Comparison of ENCODE assay signal across 19 mouse cellular contexts in genomic region chr4:63156726-63157634, GRCm38 (mm10). TPM values are rescaled to one million over a fixed set of nuclear protein-coding genes. Genes with fewer than 3 reads are reported as not detected.
A peak's percentile ranks its signal among the peaks of the same experiment; 100 is the strongest.
DNase-seq lines count a peak whose midpoint lies in the region; ATAC-seq and TF ChIP-seq lines count a peak whose summit lies in the region.
"Had no signal": no experiment of that assay in that cellular context is flagged by ENCODE, and none has a peak within 500 bp of the region (broad histone marks: within the 10 kb centered on the region; RNA-seq: fewer than 3 reads in every experiment).

No protein-coding gene starts in this region.

- TF ChIP-seq EP300 in stomach, postnatal 0 days (optimal IDR thresholded peaks at IDR 0.05) = no peak

- H3K9ac ChIP-seq in lung, embryonic 16.5 days (ENCODE audit: low read length) = no peak overlapping the region
- no peak overlapping the region for H3K9ac ChIP-seq in kidney, embryonic 16.5 days (replicated peaks; ENCODE audit: low read length)
- H3K9ac ChIP-seq in liver, embryonic 11.5 days (ENCODE audit: low read depth, low read length) = no peak overlapping the region
- H3K9ac ChIP-seq in stomach, postnatal 0 days (ENCODE audit: low read length) = no peak overlapping the region
- H3K9ac ChIP-seq: forebrain, embryonic 15.5 days; limb, embryonic 15.5 days had no signal

- H3K4me2 ChIP-seq in lung, embryonic 16.5 days (ENCODE audit: low read depth, low read length) = no peak overlapping the region
- H3K4me2 ChIP-seq in kidney, embryonic 16.5 days (replicated peaks; ENCODE audit: low read depth, low read length) = no peak overlapping the region
- H3K4me2 ChIP-seq in liver, embryonic 11.5 days = no peak overlapping the region
- H3K4me2 ChIP-seq in stomach, postnatal 0 days (replicated peaks; ENCODE audit: low read depth) = no peak overlapping the region
- H3K4me2 ChIP-seq: forebrain, embryonic 15.5 days; heart, embryonic 11.5 days; limb, embryonic 15.5 days had no signal

- H3K9me3 ChIP-seq in lung, embryonic 16.5 days (ENCODE audit: control insufficient read depth, low read length) = no peaks in the 10 kb centered on the region
- H3K9me3 ChIP-seq in kidney, embryonic 16.5 days (ENCODE audit: low read length) = no peaks in the 10 kb centered on the region
- no peaks in the 10 kb centered on the region for H3K9me3 ChIP-seq in liver, embryonic 11.5 days (ENCODE audit: control insufficient read depth, low read length)
- H3K9me3 ChIP-seq in stomach, postnatal 0 days (ENCODE audit: control insufficient read depth, low read length) = no peaks in the 10 kb centered on the region
- H3K9me3 ChIP-seq: forebrain, embryonic 15.5 days; hindbrain, embryonic 10.5 days; limb, embryonic 15.5 days had no signal

- no peaks in the 10 kb centered on the region for H3K36me3 ChIP-seq in lung, embryonic 16.5 days (ENCODE audit: control insufficient read depth, insufficient read depth, low read length)
- no peaks in the 10 kb centered on the region for H3K36me3 ChIP-seq in kidney, embryonic 16.5 days (ENCODE audit: insufficient read depth, low read length)
- H3K36me3 ChIP-seq in liver, embryonic 11.5 days (ENCODE audit: control insufficient read depth, insufficient read depth, low read length) = no peaks in the 10 kb centered on the region
- no peaks in the 10 kb centered on the region for H3K36me3 ChIP-seq in stomach, postnatal 0 days (ENCODE audit: control insufficient read depth, insufficient read depth, low read length)
- H3K36me3 ChIP-seq: forebrain, embryonic 15.5 days; hindbrain, embryonic 10.5 days; limb, embryonic 15.5 days had no signal

- no peaks in the 10 kb centered on the region for H3K27me3 ChIP-seq in lung, embryonic 16.5 days (ENCODE audit: control insufficient read depth, insufficient read depth, low read depth, low read length)
- H3K27me3 ChIP-seq in kidney, embryonic 16.5 days (ENCODE audit: insufficient read depth, low read length) = no peaks in the 10 kb centered on the region
- no peaks in the 10 kb centered on the region for H3K27me3 ChIP-seq in liver, embryonic 11.5 days (replicated peaks; ENCODE audit: control insufficient read depth, insufficient read depth, low read length)
- H3K27me3 ChIP-seq in stomach, postnatal 0 days (ENCODE audit: control insufficient read depth, insufficient read depth, low read length) = no peaks in the 10 kb centered on the region
- H3K27me3 ChIP-seq: forebrain, embryonic 15.5 days; limb, embryonic 15.5 days had no signal

- intact Hi-C loops in left cerebral cortex, postnatal 4 days (cut with DNase I) = no loop called here

- peak overlapping the region; percentile 63 for H3K27ac ChIP-seq in lung, embryonic 16.5 days (ENCODE audit: low read length)
- H3K27ac ChIP-seq in kidney, embryonic 16.5 days (ENCODE audit: low read length) = peak overlapping the region; percentile 85
- peak overlapping the region; percentile 62 for H3K27ac ChIP-seq in liver, embryonic 11.5 days (ENCODE audit: low read depth, low read length)
- 0 out of 2 replicates have a peak overlapping the region, but pooled peaks have one; percentile 37 for H3K27ac ChIP-seq in stomach, postnatal 0 days (replicated peaks)
- H3K27ac ChIP-seq: forebrain, embryonic 15.5 days; hindbrain, embryonic 10.5 days; limb, embryonic 15.5 days had no signal

- H3K4me1 ChIP-seq in lung, embryonic 16.5 days (replicated peaks; ENCODE audit: control insufficient read depth, insufficient read depth, low read length) = peaks cover 9% of the 10 kb centered on the region
- peaks cover 9% of the 10 kb centered on the region; the same call in 1 of the 2 replicates for H3K4me1 ChIP-seq in kidney, embryonic 16.5 days (ENCODE audit: insufficient read depth, low read length)
- H3K4me1 ChIP-seq in liver, embryonic 11.5 days (replicated peaks; ENCODE audit: control insufficient read depth, insufficient read depth, low read length) = 0 out of 2 replicates have a peak, but pooled peaks cover 2% of the 10 kb centered on the region
- no peaks in the 10 kb centered on the region for H3K4me1 ChIP-seq in stomach, postnatal 0 days (replicated peaks; ENCODE audit: control insufficient read depth, insufficient read depth)
- H3K4me1 ChIP-seq: forebrain, embryonic 15.5 days; hindbrain, embryonic 10.5 days had no signal

- no peak for TF ChIP-seq CTCF in stomach, postnatal 0 days (IDR thresholded peaks at IDR 0.05; ENCODE audit: low read depth)

- DNase-seq in lung, adult 18-20 months = no peak
- DNase-seq in liver, embryonic 11.5 days (ENCODE audit: low spot score) = no peak
- peak; percentile 78 for DNase-seq in stomach, postnatal 0 days (ENCODE audit: low spot score)
- no peak for DNase-seq in adrenal gland, postnatal 36 days
- DNase-seq in left cerebral cortex, postnatal 4 days = no peak
- no peak for DNase-seq in cerebellum, adult 8-10 months
- DNase-seq: adrenal gland, adult 2 months; cerebellum, adult 9-10 months; embryo, embryonic 11 days; gastrocnemius, postnatal 10 days; thymus, postnatal 14 days had no signal

- 29% methylated on average over 8 of the region's 8 CpGs for WGBS in lung, embryonic 16.5 days
- WGBS in kidney, embryonic 16.5 days = 35% methylated on average over 8 of the region's 8 CpGs
- 49% methylated on average over 8 of the region's 8 CpGs for WGBS in liver, embryonic 11.5 days
- 44% methylated on average over 8 of the region's 8 CpGs for WGBS in stomach, postnatal 0 days

- peak; percentile 70 for ATAC-seq in lung, embryonic 16.5 days (ENCODE audit: low read depth)
- peak; percentile 90 for ATAC-seq in kidney, embryonic 16.5 days (ENCODE audit: low FRiP score, low TSS enrichment)
- ATAC-seq in liver, embryonic 11.5 days (replicated peaks; ENCODE audit: low FRiP score) = peak; percentile 74
- peak; percentile 92 for ATAC-seq in stomach, postnatal 0 days (ENCODE audit: low FRiP score, low TSS enrichment)
- ATAC-seq: forebrain, embryonic 15.5 days had no signal

- H3K4me3 ChIP-seq in lung, embryonic 16.5 days (ENCODE audit: low read length) = no peak overlapping the region
- H3K4me3 ChIP-seq in kidney, embryonic 16.5 days (ENCODE audit: low read length) = no peak overlapping the region
- no peak overlapping the region for H3K4me3 ChIP-seq in liver, embryonic 11.5 days (ENCODE audit: low read depth, low read length)
- no peak overlapping the region for H3K4me3 ChIP-seq in stomach, postnatal 0 days (ENCODE audit: low read depth, low read length)
- H3K4me3 ChIP-seq: forebrain, embryonic 15.5 days; hindbrain, embryonic 10.5 days; limb, embryonic 15.5 days had no signal

RNA-seq across cellular contexts. Expression of gene Ambp, which starts 2.4 kb away (rescaled TPM):
- 2.3 and 22.1 TPM in 2 replicates for polyA plus RNA-seq in lung, embryonic 16.5 days (2015; fragmentation: Nextera tagmentation; extraction: Ambion mirVana)
- 5.9 and 8.3 TPM in 2 replicates for polyA plus RNA-seq in kidney, embryonic 16.5 days (2015; fragmentation: Nextera tagmentation; extraction: Ambion mirVana)
- polyA plus RNA-seq in liver, embryonic 11.5 days (2014; fragmentation: Nextera tagmentation; extraction: Ambion mirVana) = 736 and 748 TPM in 2 replicates
- polyA plus RNA-seq in stomach, postnatal 0 days (2015; fragmentation: Nextera tagmentation; extraction: Ambion mirVana) = 8.2 and 10.6 TPM in 2 replicates
- 1 to 10 TPM in 1 of 2 experiments, not detected in 1; 1.2 TPM for total RNA-seq in adrenal gland, postnatal 36 days (2021)
- total RNA-seq in left cerebral cortex, postnatal 4 days (2021) = not detected
- total RNA-seq: layer of hippocampus, adult 18-20 months; neutrophil, adult 5-6 weeks had no signal
- polyA plus RNA-seq: forebrain, embryonic 15.5 days; hindbrain, embryonic 10.5 days had no signal

RNA-seq across cellular contexts. Expression of gene Kif12, which starts 15.0 kb away (rescaled TPM):
- polyA plus RNA-seq in lung, embryonic 16.5 days (2015; fragmentation: Nextera tagmentation; extraction: Ambion mirVana) = 4.8 and 5.4 TPM in 2 replicates
- 147 and 153 TPM in 2 replicates for polyA plus RNA-seq in kidney, embryonic 16.5 days (2015; fragmentation: Nextera tagmentation; extraction: Ambion mirVana)
- polyA plus RNA-seq in liver, embryonic 11.5 days (2014; fragmentation: Nextera tagmentation; extraction: Ambion mirVana) = 7.9 and 9.0 TPM in 2 replicates
- 4.0 and 4.7 TPM in 2 replicates for polyA plus RNA-seq in stomach, postnatal 0 days (2015; fragmentation: Nextera tagmentation; extraction: Ambion mirVana)
- total RNA-seq in adrenal gland, postnatal 36 days (2021) = not detected
- not detected for total RNA-seq in left cerebral cortex, postnatal 4 days (2021)
- total RNA-seq: adrenal gland, adult 2 months; gastrocnemius, postnatal 10 days; layer of hippocampus, adult 18-20 months; neutrophil, adult 5-6 weeks had no signal
- polyA plus RNA-seq: adrenal gland, adult 2 months; forebrain, embryonic 15.5 days had no signal

RNA-seq across cellular contexts. Expression of gene Col27a1, which starts 56.8 kb away (rescaled TPM):
- 16.4 and 18.3 TPM in 2 replicates for polyA plus RNA-seq in lung, embryonic 16.5 days (2015; fragmentation: Nextera tagmentation; extraction: Ambion mirVana)
- polyA plus RNA-seq in kidney, embryonic 16.5 days (2015; fragmentation: Nextera tagmentation; extraction: Ambion mirVana) = 7.3 and 7.8 TPM in 2 replicates
- polyA plus RNA-seq in liver, embryonic 11.5 days (2014; fragmentation: Nextera tagmentation; extraction: Ambion mirVana) = 5.0 and 6.4 TPM in 2 replicates
- polyA plus RNA-seq in stomach, postnatal 0 days (2015; fragmentation: Nextera tagmentation; extraction: Ambion mirVana) = 5.3 and 6.2 TPM in 2 replicates
- total RNA-seq in adrenal gland, postnatal 36 days (2021) = 1 to 10 TPM; 6.1 to 8.3 TPM
- 1 to 10 TPM; 2.5 to 3.1 TPM for total RNA-seq in left cerebral cortex, postnatal 4 days (2021)

Comparison
In these comparisons a context has a peak if more than half of its experiments do, and no peak if none do; other contexts are left out.
1. RNA of gene Ambp, which starts 2.4 kb away (polyA plus RNA-seq): 736 to 748 TPM in liver, embryonic 11.5 days; 5.9 to 8.3 TPM in kidney, embryonic 16.5 days, 8.2 to 10.6 TPM in stomach, postnatal 0 days and 2.3 to 22.1 TPM in lung, embryonic 16.5 days; every median in the first group is over 10 times any median in the second.
2. RNA of gene Kif12, which starts 15.0 kb away (polyA plus RNA-seq): 147 to 153 TPM in kidney, embryonic 16.5 days; 7.9 to 9.0 TPM in liver, embryonic 11.5 days, 4.8 to 5.4 TPM in lung, embryonic 16.5 days and 4.0 to 4.7 TPM in stomach, postnatal 0 days; every median in the first group is over 10 times any median in the second.
3. Peak in every context shown above with its lines, with median percentiles within 50 percentile points of each other: ATAC-seq and H3K27ac ChIP-seq.